Mouse (Mus musculus): ENCODE measurements around the gene Tcf7l1. TPM values are rescaled to one million over a fixed set of nuclear protein-coding genes. Genes with fewer than 3 reads are reported as not detected.

Gene Tcf7l1
- total RNA-seq, 2 experiments from 2014 or later: 29.8 to 31.1 TPM

DNA sequence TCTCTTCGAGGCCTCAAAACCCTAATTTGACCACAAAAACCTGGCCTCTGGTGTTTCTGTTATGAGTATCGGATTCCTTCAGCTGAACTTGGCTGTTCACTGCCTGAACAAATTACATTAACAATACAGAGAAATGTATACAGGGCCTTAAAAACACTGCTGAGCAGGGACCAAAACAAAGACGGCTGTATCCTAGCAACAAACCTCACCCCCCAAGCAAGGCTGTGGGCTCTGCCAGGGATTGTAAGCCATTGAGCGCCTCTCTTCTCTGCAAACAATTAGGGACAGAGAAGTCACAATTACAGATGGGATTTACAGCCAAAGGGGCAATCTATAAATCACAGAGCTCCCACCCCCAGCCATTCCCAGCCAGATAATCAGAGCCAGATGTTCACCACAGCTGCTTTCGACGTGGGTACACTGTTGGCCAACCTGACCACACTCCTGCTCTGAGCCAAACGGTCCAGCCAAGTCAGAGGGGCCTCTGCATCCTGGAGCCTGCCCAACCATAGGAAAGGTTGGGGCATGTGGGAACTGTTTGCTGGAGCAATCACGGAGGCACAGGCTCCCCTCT, 77.5 kb downstream of the Tcf7l1 start:
- DNase-seq (ENCODE audit: low spot score in 2 of 2): no peak

DNA sequence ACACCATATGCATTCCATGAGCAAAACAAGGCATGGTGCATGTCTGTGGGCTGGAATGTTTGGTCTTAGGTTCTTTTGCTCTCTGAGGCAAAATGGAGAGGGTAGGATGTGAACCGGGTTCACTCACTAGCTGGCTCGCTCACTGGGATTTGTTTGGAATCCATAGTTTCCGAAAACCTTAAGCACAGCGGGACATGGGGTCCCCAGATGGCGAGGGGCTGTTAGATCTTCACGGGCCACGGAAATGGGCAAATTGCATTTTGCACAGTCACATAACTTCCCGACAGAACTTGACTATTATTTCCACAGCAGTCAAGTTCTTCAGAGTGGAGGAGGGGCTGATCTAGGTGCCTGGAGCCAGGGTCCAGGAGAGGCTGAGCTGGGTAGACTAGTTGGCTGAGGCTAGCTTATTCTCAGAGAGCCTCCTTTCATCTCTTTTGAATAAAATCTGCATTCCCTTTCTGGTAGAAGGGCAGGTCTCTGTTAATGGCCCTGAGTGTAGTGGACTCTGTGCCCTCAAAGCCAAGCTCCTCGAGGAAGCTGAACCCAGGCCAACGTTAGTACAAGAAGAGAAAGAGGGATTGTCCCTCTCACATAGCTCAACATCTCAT, 78.1 kb downstream of the Tcf7l1 start:
- DNase-seq (ENCODE audit: low spot score in 2 of 2): no peak

DNA sequence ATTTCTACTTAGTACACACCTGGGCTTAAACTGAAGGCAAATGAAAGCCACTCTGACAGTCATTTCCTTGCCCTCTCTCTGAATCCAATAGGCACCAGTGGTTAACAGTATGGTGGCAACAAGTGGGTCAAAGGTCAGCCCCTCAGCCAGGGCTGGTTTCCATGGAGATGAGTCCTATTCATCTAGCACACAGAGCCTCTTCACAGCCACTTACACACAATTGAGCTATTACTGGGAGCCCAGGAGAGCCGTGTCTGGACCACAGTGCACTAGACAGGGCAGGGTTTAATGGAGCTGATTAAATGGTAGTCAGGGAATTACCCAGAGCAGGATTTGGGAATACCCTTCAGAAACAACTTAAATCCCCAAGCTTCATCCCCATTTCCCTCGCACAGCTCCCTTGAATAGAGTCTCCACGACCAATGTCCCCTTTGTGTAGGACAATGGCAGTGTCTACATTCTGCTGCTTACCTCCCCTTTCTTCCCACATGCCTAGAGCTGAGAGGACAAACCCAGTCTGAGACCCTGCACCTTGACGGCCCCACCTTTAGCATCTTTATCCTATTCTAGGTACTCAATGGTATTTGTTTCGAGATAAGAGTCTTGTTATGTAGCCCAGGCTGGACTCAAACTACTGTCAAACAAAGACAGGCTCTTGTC, 89.5 kb downstream of the Tcf7l1 start:
- no peak for DNase-seq (ENCODE audit: low spot score in 2 of 2)

DNA sequence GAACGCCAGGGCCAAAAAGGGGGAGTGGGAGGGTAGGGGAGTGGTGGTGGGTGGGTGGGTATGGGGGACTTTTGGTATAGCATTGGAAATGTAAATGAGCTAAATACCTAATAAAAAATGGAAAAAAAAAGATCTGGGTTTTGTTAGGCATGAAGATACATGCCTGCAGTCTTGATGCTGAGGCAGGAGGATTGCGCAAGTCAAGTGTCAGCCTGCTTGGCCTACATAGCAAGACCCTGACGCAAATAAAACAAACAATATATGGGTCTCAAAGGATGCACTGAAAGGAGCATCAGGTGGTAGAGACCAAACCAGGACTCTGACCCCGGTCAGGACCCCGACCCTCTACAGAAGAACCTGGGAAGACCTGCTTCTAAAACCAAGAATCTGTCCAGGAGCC, 90.5 kb downstream of the Tcf7l1 start:
- DNase-seq (ENCODE audit: low spot score in 2 of 2): no peak

DNA sequence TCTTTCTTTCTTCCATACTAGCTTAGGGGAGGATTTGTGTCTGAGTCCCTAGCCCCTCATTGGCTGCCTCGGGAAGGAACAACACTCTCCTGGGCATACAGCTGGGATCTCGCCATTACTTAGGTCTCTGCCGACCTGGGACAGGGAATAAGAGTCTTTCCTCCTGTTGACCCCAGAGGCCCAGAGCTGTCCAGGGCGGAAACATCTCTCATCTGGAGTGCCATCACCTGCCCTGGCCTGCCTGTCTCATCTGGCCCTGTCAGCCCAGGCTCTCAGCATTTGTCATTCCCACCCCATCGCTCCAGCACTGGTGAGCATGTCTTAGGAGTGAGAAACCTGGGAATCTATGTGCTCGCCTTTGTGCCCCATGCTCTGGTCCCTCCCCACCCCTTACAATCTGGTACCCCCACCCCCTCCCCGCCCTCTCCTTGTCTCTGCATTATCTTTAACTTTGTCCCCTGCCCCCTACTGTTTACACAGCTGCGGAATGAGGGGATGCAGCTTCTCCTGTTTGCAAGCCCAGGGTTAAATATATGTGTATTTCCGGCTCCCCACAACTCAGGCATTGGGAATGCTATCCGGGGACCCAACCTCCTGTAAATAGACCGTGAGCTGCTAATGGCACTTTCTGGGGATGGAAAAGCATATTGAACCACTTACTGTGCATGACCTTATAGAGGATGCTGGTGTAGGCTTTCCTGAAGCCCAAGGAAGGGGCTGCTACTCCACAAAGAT, 92.3 kb downstream of the Tcf7l1 start:
- no peak for DNase-seq (ENCODE audit: low spot score in 2 of 2)

DNA sequence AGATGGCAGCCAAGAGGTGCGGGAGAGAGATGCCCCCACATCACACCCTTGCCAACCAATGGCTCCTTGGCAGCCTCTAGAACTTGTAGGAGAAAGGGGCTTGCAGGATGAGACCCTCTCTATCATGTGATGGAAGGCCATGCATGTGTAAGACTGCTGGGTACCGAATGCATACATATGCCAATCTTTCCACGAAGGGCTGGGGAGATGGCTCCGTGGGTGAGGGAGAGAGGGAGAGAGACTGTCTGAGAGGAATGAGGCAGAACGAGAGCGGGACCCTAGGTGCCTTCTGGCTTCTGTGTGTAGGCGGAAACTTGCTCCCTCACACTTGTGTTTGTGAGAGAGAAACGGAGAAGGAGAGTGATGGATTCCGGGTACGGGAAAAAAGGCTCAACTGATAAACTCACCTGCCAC, 94.3 kb downstream of the Tcf7l1 start:
- DNase-seq (ENCODE audit: low spot score in 2 of 2): no peak

DNA sequence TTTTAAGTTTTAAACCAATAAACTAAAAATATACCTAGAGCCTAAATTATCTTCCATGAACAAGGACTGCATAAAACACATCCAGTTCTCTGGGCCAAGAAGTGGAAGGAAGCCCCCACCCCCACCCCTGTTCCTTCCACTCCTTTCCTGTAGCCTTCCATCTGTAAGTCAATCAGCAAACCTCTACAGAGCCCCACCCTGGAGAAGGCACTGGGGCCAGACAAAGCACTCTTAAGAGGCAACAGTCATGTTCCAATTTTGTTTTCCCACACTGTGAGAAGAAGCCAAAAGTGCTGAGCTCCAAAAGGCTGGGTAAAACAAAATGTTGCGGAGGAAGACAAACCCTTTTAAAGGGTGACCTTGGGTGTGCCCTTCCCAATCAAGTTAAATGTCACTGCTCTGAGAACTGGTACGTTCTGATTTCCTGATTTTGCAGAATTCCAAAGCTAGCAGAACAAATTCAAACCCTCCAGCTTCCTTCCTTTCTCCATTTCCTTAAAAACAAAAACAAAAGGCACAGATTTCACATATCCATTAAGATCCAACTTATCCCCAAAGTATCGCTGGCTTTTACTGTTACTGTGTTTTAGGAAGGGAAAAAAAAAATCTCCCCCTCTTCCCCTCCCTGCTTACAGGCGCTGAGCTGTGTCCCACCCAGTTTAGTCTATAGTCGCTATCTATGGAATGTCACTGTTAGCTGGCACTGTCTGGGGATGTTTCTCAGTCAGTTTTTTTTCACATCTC, 94.8 kb downstream of the Tcf7l1 start:
- DNase-seq (ENCODE audit: low spot score in 2 of 2): no peak

DNA sequence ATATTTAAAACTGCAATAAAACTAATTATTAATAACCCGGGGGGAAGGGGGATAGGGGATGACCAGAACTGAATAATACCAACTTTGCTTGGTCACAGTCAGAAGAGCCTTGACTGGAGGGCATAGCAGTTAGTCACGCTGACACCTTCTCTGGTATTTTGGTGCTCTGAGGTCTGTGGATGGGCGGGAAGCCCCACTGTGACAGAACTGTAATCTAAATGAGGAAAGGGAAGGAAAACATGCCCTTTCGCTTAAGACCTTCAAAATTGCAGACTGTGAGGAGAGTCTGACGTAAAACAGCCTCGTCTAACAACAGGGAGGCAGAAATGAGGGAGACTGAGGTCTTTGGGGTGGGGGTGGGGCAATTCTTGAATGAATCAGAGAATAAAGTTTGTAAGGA, 96.6 kb downstream of the Tcf7l1 start:
- no peak for DNase-seq (ENCODE audit: low spot score in 2 of 2)

DNA sequence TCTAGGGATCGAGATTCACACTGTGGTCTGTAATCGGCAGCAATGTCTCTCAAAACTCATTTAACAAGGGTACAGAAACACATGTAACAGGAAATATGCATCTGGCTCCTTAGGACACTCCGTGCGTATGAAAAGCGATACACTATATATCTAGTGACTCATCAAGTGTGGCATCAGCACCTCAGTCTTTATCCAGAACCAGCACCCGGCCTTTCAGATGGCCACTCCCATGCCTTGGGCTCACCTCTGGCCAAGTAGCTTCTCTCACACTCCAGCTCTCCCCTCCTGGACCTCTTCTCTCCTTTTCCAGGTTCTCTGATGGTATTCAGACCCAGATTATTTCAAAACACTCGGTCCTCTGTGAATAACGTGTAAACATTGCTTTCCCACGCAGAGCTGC, 97.5 kb downstream of the Tcf7l1 start:
- DNase-seq (ENCODE audit: low spot score in 2 of 2): no peak

DNA sequence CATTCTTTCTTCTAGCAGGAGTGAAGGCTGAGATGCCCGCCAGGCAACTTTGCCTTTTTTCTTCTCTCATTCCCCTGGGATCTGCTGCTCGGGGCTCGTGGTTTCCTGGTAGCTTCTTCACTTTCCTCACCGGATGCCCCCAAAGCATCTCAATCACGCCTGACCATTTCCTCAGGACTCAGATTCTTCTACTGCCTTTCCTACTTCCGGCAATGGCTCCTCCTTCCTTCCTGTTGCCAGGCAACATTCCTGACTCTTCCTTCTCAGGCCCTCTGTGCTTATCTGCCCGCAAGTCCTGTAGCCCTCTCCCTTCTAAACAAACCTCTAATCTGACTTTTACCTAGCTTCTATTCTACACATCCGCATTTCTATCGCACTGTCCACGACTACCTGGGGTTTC, 98.5 kb downstream of the Tcf7l1 start:
- no peak for DNase-seq (ENCODE audit: low spot score in 2 of 2)

DNA sequence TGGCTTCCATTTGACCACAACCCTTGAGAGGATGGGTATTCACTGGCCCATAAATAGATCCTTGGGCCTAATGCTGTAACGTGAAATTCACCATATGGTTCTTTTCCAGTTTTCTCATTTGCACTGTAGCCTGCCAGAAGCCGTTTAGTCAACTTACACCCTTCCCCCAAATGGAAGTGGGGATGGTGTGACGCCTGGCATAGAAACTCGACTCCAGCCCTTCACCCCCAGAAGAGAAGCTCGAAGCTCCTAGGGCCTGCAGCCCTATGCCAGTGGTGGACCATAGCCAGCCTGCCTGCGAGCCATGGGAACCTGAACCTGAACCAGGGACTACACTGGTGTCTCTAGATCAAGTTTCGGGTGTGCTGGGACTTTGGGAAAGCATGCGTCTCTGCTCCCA, 99.1 kb downstream of the Tcf7l1 start:
- DNase-seq (ENCODE audit: low spot score in 2 of 2): no peak

DNA sequence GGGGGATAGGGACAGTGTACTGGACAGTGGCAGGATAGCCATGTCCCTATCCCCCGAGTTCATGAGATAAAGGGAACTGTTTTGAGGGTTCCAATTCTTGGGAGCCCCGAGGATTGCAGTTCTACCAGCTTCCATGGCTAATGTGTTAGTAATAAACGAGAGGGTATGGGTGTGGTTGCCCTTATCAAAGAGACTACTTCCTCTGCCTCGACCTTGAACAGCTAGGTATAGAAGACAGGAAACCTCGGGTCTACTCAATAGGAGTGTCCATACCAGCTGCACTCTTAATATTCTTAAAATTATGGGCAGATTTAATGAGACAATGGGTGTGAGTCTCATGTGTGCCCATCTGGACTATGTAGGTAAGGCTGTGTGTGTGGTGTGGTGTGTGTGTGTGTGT, 100.0 kb downstream of the Tcf7l1 start:
- no peak for DNase-seq (ENCODE audit: low spot score in 2 of 2)

DNA sequence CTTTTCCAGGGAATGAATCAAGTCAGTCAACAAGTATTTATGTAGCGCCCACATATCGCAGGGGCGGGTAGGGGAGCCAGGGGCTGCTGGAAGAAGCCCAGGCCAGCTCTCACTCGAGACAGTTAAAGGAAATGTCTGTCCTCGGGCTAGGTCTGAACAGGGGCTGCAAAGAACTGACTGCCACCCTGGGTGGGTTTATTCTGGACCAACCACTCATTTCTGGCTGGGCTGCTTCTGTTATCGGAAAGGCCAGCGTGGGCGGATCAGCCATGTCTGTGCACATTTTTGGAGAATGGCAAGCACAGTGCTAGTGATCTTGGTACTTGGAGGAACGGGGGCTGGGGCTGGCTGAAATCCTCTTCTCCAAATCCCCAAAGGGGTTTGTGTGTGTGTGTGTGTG, 103.9 kb downstream of the Tcf7l1 start:
- no peak for DNase-seq (ENCODE audit: low spot score in 2 of 2)

DNA sequence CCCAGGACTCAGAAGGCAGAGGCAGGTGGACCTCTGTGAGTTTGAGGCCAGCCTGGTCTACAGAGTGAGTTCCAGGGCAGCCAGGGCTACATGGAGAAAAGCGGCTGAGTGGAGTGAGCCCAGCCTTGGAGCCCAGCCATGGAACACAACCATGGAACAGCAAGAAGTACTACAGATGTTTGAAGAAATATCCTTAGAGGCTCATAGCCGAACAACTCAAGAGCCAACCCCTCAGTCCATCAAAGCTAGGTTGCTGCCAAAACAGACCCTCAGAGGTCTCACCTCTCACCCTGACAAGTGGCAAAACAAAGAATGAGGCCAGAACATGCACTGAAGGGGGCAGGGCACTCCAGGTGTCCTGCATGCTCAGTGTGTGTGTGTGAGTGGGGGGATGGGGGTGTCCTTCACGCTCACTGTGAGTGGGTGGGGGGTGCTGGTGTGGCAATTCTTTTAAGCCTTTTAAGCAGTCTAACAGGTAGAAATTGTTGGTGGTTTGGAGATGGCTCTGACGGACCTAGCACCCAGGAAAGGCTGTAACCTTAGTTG, 104.7 kb downstream of the Tcf7l1 start:
- no peak for DNase-seq (ENCODE audit: low spot score in 2 of 2)

DNA sequence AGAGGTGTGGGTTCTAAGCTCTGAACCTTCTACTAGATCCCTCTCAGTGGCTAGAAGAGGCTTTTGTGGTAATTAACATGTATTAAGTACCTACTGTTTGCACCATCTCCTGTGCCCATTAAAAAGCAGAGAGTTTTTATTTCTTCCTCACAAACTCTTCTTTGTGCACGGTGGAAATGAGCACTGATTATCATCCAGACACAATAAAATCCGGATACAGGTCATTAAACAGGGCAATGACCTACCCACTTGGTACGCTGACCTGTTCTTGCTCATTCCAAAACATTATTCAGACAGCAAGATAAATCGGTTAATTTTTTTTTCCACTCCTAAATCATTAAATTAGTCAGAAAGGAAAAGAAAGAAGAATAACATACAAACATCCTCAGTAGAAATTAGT, 106.8 kb downstream of the Tcf7l1 start:
- DNase-seq (ENCODE audit: low spot score in 2 of 2): no peak

DNA sequence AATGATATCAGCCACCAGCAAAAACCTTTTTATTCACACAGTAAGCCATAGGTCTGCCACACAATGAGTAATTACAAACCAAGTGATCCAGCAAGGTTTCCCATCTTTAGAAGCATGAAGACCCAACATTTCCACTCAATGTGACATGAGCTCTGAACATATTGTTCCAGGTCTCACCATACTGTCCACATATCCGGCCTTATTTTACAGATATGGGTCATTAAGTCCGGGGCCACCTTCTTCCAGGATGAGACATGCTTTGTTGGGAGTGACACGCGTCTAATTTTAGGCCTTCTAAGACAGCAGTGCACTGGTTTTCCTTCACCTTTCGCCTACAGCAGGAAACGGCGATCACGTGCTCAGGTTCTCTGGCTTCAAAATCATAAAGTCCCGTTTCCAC, 108.1 kb downstream of the Tcf7l1 start:
- no peak for DNase-seq (ENCODE audit: low spot score in 2 of 2)

DNA sequence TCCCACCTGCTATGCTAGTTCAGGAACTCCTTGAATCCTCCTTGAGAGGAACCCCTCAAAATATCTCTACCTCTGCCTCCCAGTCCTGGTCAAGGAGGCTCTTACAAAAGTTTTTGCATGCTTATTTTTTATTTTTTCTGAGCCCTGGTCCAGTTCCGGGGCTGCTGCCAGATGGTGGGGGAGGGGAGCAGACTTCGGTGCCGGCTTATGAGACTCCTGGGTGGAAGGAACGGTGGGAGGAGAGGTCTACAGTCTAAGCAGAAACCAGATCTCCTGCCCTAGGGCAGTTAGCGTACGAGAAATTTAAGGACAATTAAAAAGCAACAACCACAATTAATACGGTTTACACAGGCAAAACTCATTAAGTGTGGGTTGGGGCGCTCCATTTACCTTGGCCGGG, 110.4 kb downstream of the Tcf7l1 start:
- no peak for DNase-seq (ENCODE audit: low spot score in 2 of 2)

DNA sequence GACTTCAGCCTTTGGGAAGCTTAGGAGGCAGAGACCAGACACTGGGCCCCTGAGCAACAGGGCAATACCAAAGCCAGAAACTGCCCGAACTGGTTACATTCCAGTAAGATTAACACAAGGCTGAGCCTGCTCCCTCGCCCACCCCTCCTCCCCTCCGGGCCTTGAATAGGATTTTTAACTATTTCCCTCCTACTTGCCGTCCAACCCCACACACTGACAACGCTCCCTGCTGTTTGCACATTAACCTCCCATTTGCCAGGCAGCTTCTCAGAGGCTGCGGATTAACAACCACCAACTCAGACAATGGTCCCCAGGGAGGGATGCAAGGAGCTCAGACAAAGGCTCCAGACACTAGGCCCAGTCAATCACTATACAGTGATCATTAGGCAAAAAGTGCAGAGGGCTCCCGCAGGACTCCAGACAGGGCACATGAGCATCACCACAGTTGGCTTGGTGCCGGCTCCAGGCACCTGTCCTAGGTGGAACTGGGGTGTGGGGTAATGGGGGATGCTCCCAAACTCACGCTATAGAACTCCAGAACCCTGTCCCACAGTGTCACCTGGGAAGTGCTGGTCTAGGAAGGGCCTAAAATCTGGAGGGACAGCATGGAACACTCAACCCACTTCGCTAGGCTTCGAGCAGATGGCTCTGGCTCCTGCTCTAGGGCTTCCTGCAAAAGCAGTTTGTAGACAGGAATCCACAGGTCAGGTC, 111.4 kb downstream of the Tcf7l1 start:
- DNase-seq (ENCODE audit: low spot score in 2 of 2): no peak

DNA sequence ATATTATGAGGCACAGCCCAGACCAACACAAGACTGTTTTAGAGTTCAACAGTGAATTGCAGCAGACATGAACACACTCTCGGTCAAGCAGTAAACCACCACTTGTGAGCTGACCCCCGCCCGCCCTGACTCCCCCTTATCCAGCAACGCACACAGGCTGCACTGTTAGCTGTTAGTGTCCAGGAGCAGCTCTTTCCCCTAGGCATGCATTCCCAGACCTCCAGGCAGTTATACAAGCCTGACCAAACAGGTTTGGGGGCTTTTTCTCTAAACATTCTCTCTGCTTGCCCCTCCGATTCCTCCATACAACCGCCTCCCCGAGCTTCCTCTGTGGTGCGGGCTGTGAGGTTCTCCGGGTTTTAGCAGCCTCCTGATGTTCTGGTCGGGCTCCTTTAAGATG, 112.0 kb downstream of the Tcf7l1 start:
- DNase-seq (ENCODE audit: low spot score in 2 of 2): no peak

DNA sequence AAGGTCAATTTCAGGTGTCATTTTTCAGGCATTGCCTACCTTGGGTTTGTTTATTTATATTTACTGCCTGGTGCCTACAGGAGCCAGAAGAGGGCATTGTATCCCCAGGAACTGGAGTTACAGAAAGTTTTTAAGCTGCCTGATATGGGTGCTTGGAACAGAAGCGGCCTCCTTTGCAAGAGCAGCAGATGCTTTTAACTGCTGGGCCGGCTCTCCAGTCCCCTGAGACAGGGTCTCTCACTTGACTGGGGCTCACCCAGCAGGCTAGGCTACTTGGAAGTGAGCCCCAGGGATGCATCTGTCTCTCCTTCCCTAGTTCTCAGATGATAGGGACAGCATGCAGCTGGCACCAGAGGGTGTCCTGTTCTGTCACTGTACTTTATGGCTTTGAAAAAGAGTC, 112.7 kb downstream of the Tcf7l1 start:
- no peak for DNase-seq (ENCODE audit: low spot score in 2 of 2)

DNA sequence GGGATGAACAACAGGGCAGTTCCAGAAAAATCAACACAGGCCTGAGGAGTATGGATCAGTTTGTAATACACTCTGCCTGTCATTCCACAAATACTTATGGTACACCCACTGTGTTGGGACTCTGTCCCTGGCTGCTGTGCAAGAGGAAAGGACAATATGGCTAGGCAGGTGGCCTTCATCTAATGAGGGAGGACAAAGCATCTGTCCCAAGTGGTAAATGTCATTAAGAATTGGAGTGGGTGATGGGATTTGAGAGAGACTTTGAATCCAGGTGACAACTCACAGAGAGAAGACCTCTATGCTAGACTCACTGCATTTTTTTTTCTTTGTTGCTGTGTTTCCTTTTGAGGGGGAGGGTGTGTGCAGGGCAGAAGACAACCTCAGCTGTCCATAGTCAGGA, 115.3 kb downstream of the Tcf7l1 start:
- DNase-seq (ENCODE audit: low spot score in 2 of 2): no peak
